Mouse (Mus musculus) heart, postnatal 0 days (tissue): ENCODE results near the gene Arsa. TPM values are rescaled to one million over a fixed set of nuclear protein-coding genes. Genes with fewer than 3 reads are reported as not detected.
A peak's percentile ranks its signal among the peaks of the same experiment; 100 is the strongest.

Source experiments
- ATAC-seq: fragments of 200-750 bp; cut with Nextera tagmentation; 2 replicates; pipeline ENCODE4 v1.8.0; 2017; ENCODE audit warnings: low read depth, moderate number of reproducible peaks, moderate library complexity; ENCODE audit not compliant: insufficient read depth
- DNase-seq: peaks from one replicate; pipeline ENCODE4 v3.0.0-alpha.2; 2016; ENCODE audit warnings: low spot score
- H3K27ac ChIP-seq: fragments of 300-500 bp; sonication (generic); 2 replicates; pipeline ENCODE4 v1.5.1; 2014; ENCODE audit warnings: low read depth, mild to moderate bottlenecking
- H3K27me3 ChIP-seq: fragments of 300-500 bp; sonication (generic); 2 replicates; pipeline ENCODE4 v1.6.1; 2014; ENCODE audit warnings: low read length, mixed read lengths; ENCODE audit not compliant: control insufficient read depth, insufficient read depth
- H3K36me3 ChIP-seq: fragments of 300-500 bp; sonication (generic); replicated peaks from 2 replicates; pipeline ENCODE4 v1.6.1; 2014; ENCODE audit warnings: low read length, mixed read lengths; ENCODE audit not compliant: control insufficient read depth, insufficient read depth
- H3K4me1 ChIP-seq: fragments of 300-500 bp; sonication (generic); 2 replicates; pipeline ENCODE4 v1.6.1; 2014; ENCODE audit warnings: antibody characterized with exemption; ENCODE audit not compliant: control insufficient read depth, insufficient read depth
- H3K4me2 ChIP-seq: fragments of 300-500 bp; sonication (generic); 2 replicates; pipeline ENCODE4 v1.6.1; 2014; ENCODE audit warnings: low read depth, mild to moderate bottlenecking, low read length, moderate library complexity
- H3K4me3 ChIP-seq: fragments of 300-500 bp; sonication (generic); 2 replicates; pipeline ENCODE4 v1.5.1; 2014; ENCODE audit warnings: low read depth, low read length
- H3K9ac ChIP-seq: fragments of 300-500 bp; sonication (generic); replicated peaks from 2 replicates; pipeline ENCODE4 v1.6.1; 2014; ENCODE audit warnings: low read depth, low read length, mixed read lengths
- H3K9me3 ChIP-seq: fragments of 300-500 bp; sonication (generic); replicated peaks from 2 replicates; pipeline ENCODE4 v1.6.1; 2016; ENCODE audit warnings: low read length; ENCODE audit not compliant: control insufficient read depth
- CTCF ChIP-seq: IDR thresholded peaks from 2 replicates; pipeline ENCODE4 v1.5.1; 2016; ENCODE audit warnings: antibody characterized with exemption, control low read depth, low read depth
- EP300 ChIP-seq: IDR thresholded peaks from 2 replicates; pipeline ENCODE4 v1.6.1; 2016; ENCODE audit warnings: antibody characterized with exemption, low read depth
- WGBS: fragments of 180-500 bp; shearing (Covaris S2); extraction: QIAGEN DNeasy Blood & Tissue Kit; methylation state at CpG from one replicate; pipeline ENCODE4 v1.1.7; 2014; 5-methylcytosine and 5-hydroxymethylcytosine counted together
- polyA plus RNA-seq: library from polyadenylated mRNA; unstranded; fragments of >200 nt; fragmentation: Nextera tagmentation; extraction: Ambion mirVana; gene quantifications from 2 replicates; pipeline ENCODE4 v1.2.1, GENCODE M21; 2015
- total RNA-seq: library from RNA; depleted of rRNA; stranded (reverse); fragments of >200 nt; gene quantifications from 2 replicates; pipeline ENCODE4 v1.2.3, GENCODE M21; 2014; ENCODE audit warnings: low replicate concordance

Gene Arsa
- total and polyA plus RNA-seq, 2 experiments from 2014 or later = 10.4 to 14.1 TPM

GRCm38 (mm10) chr15:89498961-89499688 is 21.9 kb upstream of the Arsa start, which contains the start of gene Shank3:
Gene Shank3 (plus strand): TSS chr15:89499623.
- peak within 1 kb of the TSS; percentile 73 for H3K4me3 ChIP-seq
- ATAC-seq (peak; percentile 14), DNase-seq (no peak)
- H3K36me3 ChIP-seq = 0 out of 2 replicates have a peak, but pooled peaks cover 5% of the 10 kb centered on the region
- whole genome bisulfite sequencing = under 1% methylated on average over 27 of the region's 72 CpGs
- H3K27me3 ChIP-seq = peaks cover 52% of the 10 kb centered on the region
- peak within 1 kb of the TSS; percentile 84 for H3K27ac ChIP-seq
- peak within 1 kb of the TSS; percentile 81 for H3K4me2 ChIP-seq
- H3K4me1 ChIP-seq = no peaks in the 10 kb centered on the region; the same call in 1 of the 2 replicates
- peak within 1 kb of the TSS; percentile 54 for H3K9ac ChIP-seq
- no peaks in the 10 kb centered on the region for H3K9me3 ChIP-seq
- TF ChIP-seq CTCF = no peak
- TF ChIP-seq EP300 = no peak

GRCm38 (mm10) chr15:89498049-89498960 is 21.1 kb upstream of the Arsa start:
- Histone ChIP-seq H3K4me1 (no peaks in the 10 kb centered on the region; the same call in 1 of the 2 replicates), H3K27ac (peak overlapping the region; percentile 84), H3K9ac (peak overlapping the region; percentile 54), H3K4me2 (peak overlapping the region; percentile 81), H3K27me3 (peaks cover 52% of the 10 kb centered on the region), H3K36me3 (no peaks in the 10 kb centered on the region), H3K9me3 (no peaks in the 10 kb centered on the region), H3K4me3 (peak overlapping the region; percentile 73)
- 3% methylated on average over 39 of the region's 41 CpGs for WGBS
- DNase-seq (no peak), ATAC-seq (peak; percentile 16)
- no peak for TF ChIP-seq EP300
- no peak for TF ChIP-seq CTCF

- Histone ChIP-seq H3K9me3 (0 out of 2 replicates have a peak, but pooled peaks cover under 1% of the 10 kb centered on the region), H3K9ac (peak overlapping the region; percentile 54), H3K27ac (peak overlapping the region; percentile 84), H3K4me1 (no peaks in the 10 kb centered on the region; the same call in 1 of the 2 replicates), H3K36me3 (no peaks in the 10 kb centered on the region), H3K27me3 (peaks cover 52% of the 10 kb centered on the region), H3K4me2 (no peak overlapping the region), H3K4me3 (peak overlapping the region; percentile 73)
- DNase-seq = peak; percentile 81
- ATAC-seq = peak; percentile 84
- TF ChIP-seq EP300 (peak; percentile 99), CTCF (no peak)
- 30% methylated on average over 4 of the region's 4 CpGs for WGBS
Observed at GRCm38 (mm10) chr15:89497391-89498048, 20.3 kb upstream of the Arsa start.

GRCm38 (mm10) chr15:89496841-89497240 is 19.6 kb upstream of the Arsa start:
- Histone ChIP-seq H3K27me3 (peaks cover 52% of the 10 kb centered on the region), H3K9ac (no peak overlapping the region), H3K36me3 (no peaks in the 10 kb centered on the region), H3K9me3 (peaks cover 4% of the 10 kb centered on the region; the same call in 1 of the 2 replicates), H3K27ac (peak overlapping the region; percentile 79), H3K4me2 (no peak overlapping the region), H3K4me1 (no peaks in the 10 kb centered on the region; the same call in 1 of the 2 replicates), H3K4me3 (no peak overlapping the region)
- WGBS = 61% methylated on average over 2 of the region's 2 CpGs
- no peak for ATAC-seq
- DNase-seq = no peak
- TF ChIP-seq EP300 (no peak), CTCF (no peak)

GRCm38 (mm10) chr15:89496131-89496530 is 18.9 kb upstream of the Arsa start:
- peaks cover 4% of the 10 kb centered on the region; the same call in 1 of the 2 replicates for H3K9me3 ChIP-seq
- H3K27ac ChIP-seq = 0 out of 2 replicates have a peak overlapping the region, but pooled peaks have one; percentile 79
- no peak overlapping the region for H3K9ac ChIP-seq
- H3K4me2 ChIP-seq = no peak overlapping the region
- no peak for TF ChIP-seq EP300
- no peak for TF ChIP-seq CTCF
- 64% methylated on average over 4 of the region's 4 CpGs for WGBS
- H3K27me3 ChIP-seq = peaks cover 47% of the 10 kb centered on the region
- no peak overlapping the region for H3K4me3 ChIP-seq
- ATAC-seq (no peak), DNase-seq (no peak)
- H3K4me1 ChIP-seq = no peaks in the 10 kb centered on the region; the same call in 1 of the 2 replicates
- H3K36me3 ChIP-seq = no peaks in the 10 kb centered on the region
